Mouse (Mus musculus): ENCODE measurements around the gene Tnrc6c.

GRCm38 (mm10) chr11:117741128-117741527 lies 87.0 kb downstream of the Tnrc6c start:
- no peak for TF ChIP-seq CTCF (conservative IDR thresholded peaks at IDR 0.05; ENCODE audit: low read length)
- no peak for TF ChIP-seq POU5F1 (IDR thresholded peaks at IDR 0.05; ENCODE audit: borderline replicate concordance, low read length)
